Mouse (Mus musculus) erythroblast, embryonic 14.5 days (primary cell): ENCODE measurements around the gene Caskin1.

Source experiments
- GATA1 ChIP-seq: IDR thresholded peaks from 2 replicates; pipeline ENCODE4 v1.6.1; 2012; ENCODE audit warnings: low read length, inconsistent platforms, mixed read lengths
- TAL1 ChIP-seq: IDR thresholded peaks from 3 replicates; pipeline ENCODE4 v1.6.1; 2012; ENCODE audit warnings: low read length, inconsistent platforms, mixed read lengths

- no peak for TF ChIP-seq GATA1
- TF ChIP-seq TAL1, result no peak
Measured at GRCm38 (mm10) chr17:24489265-24490030, 1.0 kb downstream of the Caskin1 start.
